Mouse (Mus musculus) spleen, postnatal 4 days (tissue): ENCODE measurements around the gene Sox5.
"Not testable (repeated sequence)": the region's sequence is repeated elsewhere in the genome, so short reads cannot be mapped to it uniquely, and the experiment has no call there.

ENCODE experiments used
- DNase-seq, 2 experiments: peaks; one replicate each; pipeline ENCODE4 v3.0.0; 2022; ENCODE audit warnings: low spot score in 2 of 2

Sox5 gene

GRCm38 (mm10) chr6:144283191-144283590 lies 498.6 kb downstream of the Sox5 start:
- no peak for DNase-seq

DNA sequence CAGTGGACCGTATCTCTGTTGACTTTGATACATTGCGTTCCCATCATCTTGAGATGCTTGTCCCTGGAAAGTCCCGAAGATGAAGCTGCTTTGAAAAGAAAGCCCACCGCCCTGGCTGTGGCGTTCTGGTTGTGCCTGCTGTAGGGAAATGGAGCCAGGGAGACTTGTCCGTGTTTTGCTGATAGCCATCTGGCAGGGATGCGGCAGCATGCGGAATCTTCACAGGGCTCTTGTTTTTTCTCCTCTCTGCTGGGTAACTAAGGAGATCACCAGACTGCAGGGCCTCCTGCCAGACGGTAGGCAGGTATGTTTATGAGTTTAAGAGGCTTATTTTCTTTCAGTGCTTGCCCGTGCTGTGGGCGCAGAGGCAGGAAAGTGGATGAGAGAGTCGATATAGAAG lies 499.0 kb downstream of the Sox5 start:
- no peak for DNase-seq

DNA sequence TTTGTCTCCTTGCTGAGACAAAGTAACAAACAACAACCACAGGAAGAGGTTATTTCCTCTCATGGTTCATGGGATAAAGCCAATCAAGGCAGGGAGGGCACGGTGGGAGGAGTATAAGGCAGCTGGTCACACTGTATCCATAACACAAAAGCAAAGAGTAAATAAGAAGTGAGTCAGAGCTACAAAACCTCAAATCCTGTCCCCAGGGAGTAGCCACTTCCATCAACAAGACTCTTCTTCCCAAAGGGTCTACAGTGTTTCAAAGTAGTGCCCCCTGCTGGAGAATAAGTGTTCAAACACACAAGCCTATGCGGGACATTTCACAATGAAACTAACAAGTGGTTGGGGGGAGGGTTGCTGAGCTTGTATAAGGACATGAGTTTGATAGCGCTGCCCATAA lies 500.1 kb downstream of the Sox5 start:
- DNase-seq = no peak

DNA sequence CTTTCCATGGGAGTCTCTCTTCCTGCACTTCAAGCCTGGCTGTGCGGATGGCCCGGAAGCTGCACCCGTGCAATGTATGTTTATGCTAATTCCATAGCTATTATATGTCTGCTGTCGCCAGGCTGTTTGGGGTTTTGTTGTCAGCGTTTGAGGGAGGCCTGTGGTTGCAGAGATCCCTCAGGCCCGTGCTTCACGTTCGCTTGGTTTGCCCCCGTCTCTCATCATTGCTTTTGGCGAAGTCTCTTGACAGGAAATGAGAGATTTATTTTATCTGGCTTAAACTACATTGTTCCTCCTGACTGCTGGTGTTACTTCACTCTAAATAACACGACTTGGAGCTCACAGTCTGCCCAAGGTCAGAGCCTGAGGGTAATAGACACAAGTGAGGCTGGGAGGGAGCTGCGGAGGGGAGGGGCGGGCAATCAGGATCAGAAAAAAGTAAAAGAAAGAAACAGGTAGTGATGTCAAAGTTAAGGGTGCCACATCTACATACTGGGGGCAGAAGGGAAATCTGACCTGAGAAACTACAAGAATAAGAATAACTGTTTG lies 503.2 kb downstream of the Sox5 start:
- DNase-seq = no peak

GRCm38 (mm10) chr6:144273425-144273824 lies 508.4 kb downstream of the Sox5 start:
- DNase-seq = not testable (repeated sequence)

- DNase-seq = no peak
Observed at GRCm38 (mm10) chr6:144271326-144271725, 510.5 kb downstream of the Sox5 start.

DNA sequence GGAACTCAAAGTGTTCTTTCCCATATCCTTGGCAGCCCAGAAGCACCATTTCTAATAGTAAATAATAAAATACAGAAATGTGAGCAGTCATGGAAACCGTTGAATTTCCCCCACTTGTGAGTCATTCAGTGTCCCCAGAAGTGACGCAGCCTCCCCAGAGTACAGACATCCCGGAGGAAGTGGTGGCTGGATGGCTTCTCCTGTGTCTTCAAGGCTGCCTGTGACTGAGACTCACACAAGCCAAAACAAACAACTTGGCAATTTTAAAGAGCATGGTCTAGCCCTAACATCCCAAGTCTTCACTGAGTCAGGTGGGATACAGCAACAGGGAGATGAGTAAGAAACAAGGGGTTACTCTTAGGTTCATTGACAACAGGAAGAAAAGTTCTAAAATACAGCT lies 511.5 kb downstream of the Sox5 start:
- no peak for DNase-seq

GRCm38 (mm10) chr6:144269666-144270065 lies 512.1 kb downstream of the Sox5 start:
- no peak for DNase-seq

- no peak for DNase-seq
Observed at GRCm38 (mm10) chr6:144265752-144266151, 516.0 kb downstream of the Sox5 start.

DNA sequence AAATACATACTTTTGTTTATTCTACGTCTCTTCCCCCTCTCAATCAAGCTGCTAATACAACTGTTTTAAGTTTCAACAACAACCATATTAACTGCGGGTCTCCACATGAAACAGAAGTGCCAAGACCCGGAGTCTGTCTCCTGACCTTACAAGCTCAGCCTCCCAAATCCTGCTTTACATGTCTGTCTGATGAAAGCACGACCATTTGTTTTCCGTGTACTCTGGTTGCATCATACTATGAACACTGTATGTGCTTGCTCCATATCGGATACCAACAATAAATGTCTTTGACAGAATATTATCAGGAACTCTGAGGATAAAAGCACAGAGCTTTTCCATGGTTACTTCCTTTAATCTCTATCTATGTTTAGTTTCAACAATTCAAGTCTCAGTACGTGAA lies 516.8 kb downstream of the Sox5 start:
- DNase-seq = no peak

GRCm38 (mm10) chr6:144264320-144264915 lies 517.4 kb downstream of the Sox5 start:
- no peak for DNase-seq

DNA sequence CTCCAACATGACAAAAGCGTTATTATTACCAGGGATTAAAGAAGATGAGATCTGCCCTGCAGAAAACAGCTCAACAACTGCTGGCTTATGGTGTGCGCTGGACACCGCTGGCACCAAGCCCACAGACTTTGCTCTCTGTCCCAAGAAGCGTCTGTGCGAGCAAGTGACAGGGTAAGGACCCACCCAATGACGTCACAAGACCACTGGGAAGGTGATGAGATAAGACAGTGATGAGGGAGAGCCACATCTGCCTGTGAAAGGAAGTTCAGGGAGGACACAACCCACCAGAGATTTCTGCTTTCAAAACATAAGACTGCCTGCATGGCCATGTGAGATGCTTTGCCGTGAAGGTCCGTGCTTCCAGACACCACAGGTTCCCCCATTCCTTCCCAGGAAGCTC lies 525.3 kb downstream of the Sox5 start:
- no peak for DNase-seq

DNA sequence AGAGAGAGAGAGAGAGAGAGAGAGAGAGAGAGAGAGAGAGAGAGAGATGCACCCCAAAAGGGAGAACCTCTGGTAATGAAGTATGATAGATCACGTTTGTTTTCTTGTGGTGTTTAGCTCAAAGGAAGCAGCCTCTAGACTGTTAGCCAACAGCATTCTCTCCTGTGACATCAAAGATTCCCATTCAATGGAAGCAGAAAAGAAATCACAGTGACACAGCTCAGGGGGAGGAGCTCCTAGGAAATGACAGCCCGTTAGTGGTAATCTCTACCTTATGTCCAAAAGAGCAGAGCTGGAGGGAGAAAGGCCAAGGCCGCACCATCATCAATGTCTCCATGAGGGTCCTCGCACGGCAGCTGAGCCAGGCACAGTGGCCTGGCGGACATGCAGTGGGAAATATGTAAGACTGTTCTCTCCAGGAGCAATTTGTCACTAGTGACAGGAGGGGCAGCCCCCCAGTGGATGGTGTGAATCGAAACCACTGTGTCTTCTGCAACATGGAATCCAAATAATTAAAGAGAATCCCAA lies 529.5 kb downstream of the Sox5 start:
- no peak for DNase-seq

GRCm38 (mm10) chr6:144251222-144252170 lies 530.3 kb downstream of the Sox5 start:
- DNase-seq = no peak

DNA sequence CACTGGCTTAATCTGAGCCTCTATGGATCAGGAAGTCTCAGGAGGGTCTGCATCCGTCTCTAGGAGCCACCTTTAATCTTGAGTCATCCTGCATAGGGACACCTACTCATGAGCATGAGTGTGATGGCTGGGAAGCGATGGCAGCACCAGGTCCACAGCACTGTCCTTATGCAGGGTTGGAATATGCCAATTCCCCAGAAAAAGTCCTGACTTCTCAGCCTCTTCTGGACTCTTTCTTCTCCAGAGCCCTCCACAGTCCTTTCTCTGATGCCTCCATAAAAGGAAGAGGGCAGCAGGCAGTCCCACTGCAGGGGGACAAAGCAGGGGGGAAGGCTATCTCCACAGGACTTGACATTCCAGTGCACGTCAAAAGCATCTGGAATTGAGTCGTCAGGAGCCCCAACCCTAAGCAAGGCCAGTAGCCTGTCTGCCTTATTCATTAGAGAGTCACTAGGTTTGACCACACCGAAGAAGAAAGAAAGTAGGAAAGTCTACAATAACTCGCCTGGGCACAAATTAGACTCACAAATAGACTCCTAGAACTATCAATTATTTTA lies 531.1 kb downstream of the Sox5 start:
- no peak for DNase-seq

- DNase-seq = no peak
Observed at GRCm38 (mm10) chr6:144236581-144236980, 545.2 kb downstream of the Sox5 start.

DNA sequence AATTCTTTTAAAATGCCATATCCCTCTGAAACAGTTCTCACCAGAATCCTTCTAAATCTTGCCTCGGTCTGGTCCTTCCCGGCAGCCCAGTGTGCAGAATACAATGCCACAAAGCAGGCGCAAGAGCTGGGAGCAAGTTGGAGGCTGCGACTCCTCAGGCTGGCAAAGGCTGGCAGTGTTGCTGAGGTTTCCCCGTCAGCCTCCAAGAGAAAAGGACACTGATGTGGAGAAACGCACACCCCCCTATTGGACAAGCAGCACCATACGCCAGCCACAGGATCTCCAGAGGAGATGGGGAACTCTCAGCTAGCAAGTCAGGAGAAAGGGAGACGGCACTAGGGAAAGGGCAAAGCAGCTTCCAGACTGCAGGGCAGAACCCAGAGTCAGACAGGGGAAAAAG lies 577.8 kb downstream of the Sox5 start:
- no peak for DNase-seq

- DNase-seq = no peak
Observed at GRCm38 (mm10) chr6:144203013-144203412, 578.8 kb downstream of the Sox5 start.

GRCm38 (mm10) chr6:144201402-144202040 lies 580.3 kb downstream of the Sox5 start:
- DNase-seq = no peak

DNA sequence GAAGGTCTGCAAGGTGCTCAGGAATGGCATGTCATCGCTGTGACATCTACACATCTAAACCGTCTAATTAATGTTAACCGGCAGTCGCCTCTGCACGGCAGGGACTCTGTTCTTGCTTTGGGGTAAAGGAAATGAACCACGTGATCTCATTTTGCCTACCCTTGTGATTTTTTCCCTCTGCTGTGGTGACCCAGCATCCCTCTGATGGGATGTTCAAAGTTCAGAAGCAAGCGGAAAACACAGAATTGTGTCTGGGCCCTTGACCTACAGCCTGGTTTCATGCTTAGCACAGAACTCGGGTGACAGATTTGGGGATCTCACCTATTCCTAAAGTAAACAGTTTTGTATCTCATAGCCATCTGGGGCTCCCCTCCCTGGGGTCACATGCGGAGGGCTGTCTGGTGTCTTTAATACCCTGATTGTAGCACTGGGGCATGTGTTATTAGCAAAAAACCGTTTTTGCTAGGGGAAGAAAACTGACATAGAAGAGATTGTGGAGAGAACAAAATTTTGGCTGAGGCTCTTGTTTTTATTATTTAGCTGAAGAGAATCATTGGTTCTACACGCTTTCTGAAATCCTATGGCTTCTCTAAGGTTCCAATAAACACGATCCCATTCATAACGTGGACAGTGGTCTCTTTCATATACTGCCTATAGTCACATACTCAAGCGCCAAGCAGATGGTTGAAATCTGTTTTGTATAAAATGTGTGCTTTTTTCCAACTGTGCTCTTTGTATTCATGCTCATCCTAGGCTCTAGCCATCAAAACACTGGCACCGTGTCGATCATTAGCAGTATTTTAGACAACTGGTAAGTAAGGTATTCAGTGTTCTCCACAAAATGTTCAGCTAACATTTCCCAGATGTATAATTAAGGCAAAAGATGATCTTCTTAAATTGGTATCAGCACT lies 584.3 kb downstream of the Sox5 start:
- no peak for DNase-seq

- DNase-seq = no peak
Observed at GRCm38 (mm10) chr6:144195934-144196333, 585.8 kb downstream of the Sox5 start.
